Mouse (Mus musculus) kidney, adult 2 months (tissue): ENCODE data around the gene Snx9.

Experiments used
- CTCF ChIP-seq: fragments of 200-500 bp; conservative IDR thresholded peaks from 2 replicates; pipeline ENCODE4 v1.5.1; 2011; ENCODE audit warnings: low read depth, mild to moderate bottlenecking, control low read depth, low read length, moderate library complexity, mixed read lengths; ENCODE audit not compliant: insufficient read depth, insufficient read length
- POLR2A ChIP-seq: fragments of 200-500 bp; IDR thresholded peaks from one replicate; pipeline ENCODE4 v1.6.1; 2011; ENCODE audit warnings: low read depth, low read length, control low read depth

DNA sequence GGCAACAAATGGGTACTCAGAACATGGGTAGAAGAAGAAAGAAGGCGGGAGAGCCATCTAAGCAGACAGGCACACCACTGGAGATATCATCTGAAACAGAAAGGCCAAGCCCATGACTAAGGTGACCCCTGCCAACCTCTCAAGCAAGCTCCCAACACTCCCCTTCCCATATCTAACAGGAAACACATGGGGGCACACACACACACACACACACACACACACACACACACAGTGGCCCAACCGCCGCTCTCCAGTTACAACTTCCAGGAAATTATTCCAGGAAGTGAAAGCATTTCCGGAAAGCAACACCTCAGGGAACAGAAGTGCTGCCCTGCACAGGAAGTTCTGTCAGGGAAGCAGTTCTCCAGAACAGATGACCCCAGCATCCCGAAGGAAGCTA, 46.9 kb upstream of the Snx9 start:
- TF ChIP-seq CTCF (no peak), POLR2A (no peak)
